Mouse (Mus musculus): Measurements from ENCODE around the gene Lrguk. TPM values are rescaled to one million over a fixed set of nuclear protein-coding genes. Genes with fewer than 3 reads are reported as not detected.

Lrguk gene
- total and polyA plus RNA-seq, 3 experiments: 0.12 to 1.6 TPM; not detected in 1

DNA sequence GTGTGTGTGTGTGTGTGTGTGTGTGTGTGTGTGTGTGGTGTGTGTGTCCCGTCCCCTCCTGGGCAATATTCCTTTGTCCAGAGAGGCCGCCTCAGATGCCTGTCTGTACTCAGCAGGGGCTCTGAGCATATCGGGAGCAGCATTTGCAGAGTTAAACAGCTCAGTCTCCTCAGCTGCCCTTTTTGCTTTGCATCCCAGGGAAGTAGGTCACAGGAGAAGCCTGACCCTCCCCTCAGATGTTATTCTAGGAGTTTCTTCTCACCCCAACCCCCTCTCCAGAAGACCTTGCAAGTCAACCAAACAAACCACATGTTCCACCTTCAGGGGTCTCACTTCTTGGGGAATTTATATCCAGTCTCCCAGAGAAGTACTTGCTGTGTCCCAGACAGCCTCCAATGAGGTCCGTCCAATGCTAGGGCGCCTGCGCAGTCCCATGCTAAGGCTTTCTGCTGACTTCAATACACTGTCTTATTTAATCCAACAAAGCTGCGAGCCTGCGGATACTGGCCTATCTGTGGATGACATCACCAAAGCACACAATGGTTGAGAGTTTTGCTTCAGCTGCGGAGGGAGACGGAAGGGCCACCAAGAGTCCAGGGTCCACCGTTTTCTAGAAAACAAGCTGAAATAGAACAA is 17.4 kb downstream of the Lrguk start:
- no peak for DNase-seq (ENCODE audit: low read depth, low spot score)
- TF ChIP-seq UBTF (IDR thresholded peaks at IDR 0.05; ENCODE audit: borderline replicate concordance, insufficient read depth, low read depth, low read length) (no peak), ZNF384 (IDR thresholded peaks at IDR 0.05; ENCODE audit: low read depth, low read length) (no peak), NRF1 (IDR thresholded peaks at IDR 0.05; ENCODE audit: insufficient read depth, low read depth, low read length, poor library complexity, severe bottlenecking) (no peak), CHD1 (IDR thresholded peaks at IDR 0.05; ENCODE audit: low read depth, low read length) (no peak), POLR2AphosphoS5 (IDR thresholded peaks at IDR 0.05; ENCODE audit: borderline replicate concordance, low read depth, low read length) (no peak), SIN3A (IDR thresholded peaks at IDR 0.05; ENCODE audit: low read length) (no peak), ZC3H11A (IDR thresholded peaks at IDR 0.05; ENCODE audit: low read depth, low read length) (no peak), NELFE (IDR thresholded peaks at IDR 0.05; ENCODE audit: low read depth, low read length) (no peak), RCOR1 (IDR thresholded peaks at IDR 0.05; ENCODE audit: low read depth, low read length) (no peak), TBP (IDR thresholded peaks at IDR 0.05; ENCODE audit: low read depth, low read length) (no peak), CHD2 (IDR thresholded peaks at IDR 0.05; ENCODE audit: low read length) (no peak), E2F4 (IDR thresholded peaks at IDR 0.05; ENCODE audit: borderline replicate concordance, low read depth, low read length) (no peak), MAX (IDR thresholded peaks at IDR 0.05; ENCODE audit: low read length) (no peak), KAT2A (conservative IDR thresholded peaks at IDR 0.05; ENCODE audit: low read depth, low read length) (no peak), BHLHE40 (IDR thresholded peaks at IDR 0.05; ENCODE audit: borderline replicate concordance, low read depth, low read length) (no peak), ZMIZ1 (IDR thresholded peaks at IDR 0.05; ENCODE audit: low read depth, low read length) (no peak), ZKSCAN1 (IDR thresholded peaks at IDR 0.05; ENCODE audit: low read depth, low read length) (no peak), RAD21 (IDR thresholded peaks at IDR 0.05; ENCODE audit: low read depth, low read length) (no peak), ETS1 (IDR thresholded peaks at IDR 0.05; ENCODE audit: low read depth, low read length) (no peak)
- no peaks in the 10 kb centered on the region for H3K4me1 ChIP-seq (ENCODE audit: control insufficient read depth in 1 of 2, insufficient read depth in 2 of 2, low read length in 2 of 2)

DNA sequence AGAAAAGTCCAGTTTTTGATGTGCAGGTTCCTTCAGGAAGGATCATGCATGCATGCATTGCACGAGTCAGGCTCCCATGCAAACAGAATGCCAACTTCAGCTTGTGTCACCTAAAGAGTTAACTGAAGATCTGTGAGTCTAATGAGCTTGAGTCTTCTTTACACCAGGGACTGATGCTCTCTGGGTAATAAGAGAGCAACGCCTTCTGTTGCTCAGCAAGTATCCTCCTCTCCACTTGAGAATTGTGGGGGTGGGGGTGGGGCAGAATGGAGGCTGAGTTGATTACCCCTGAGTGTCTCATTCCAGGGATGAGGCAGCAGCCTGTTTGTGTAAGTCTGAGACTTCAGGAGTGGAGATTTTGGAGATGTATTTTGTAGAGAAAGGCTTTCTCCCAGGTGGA is 20.2 kb downstream of the Lrguk start:
- no peaks in the 10 kb centered on the region for H3K27me3 ChIP-seq (ENCODE audit: control insufficient read depth in 1 of 2, insufficient read depth in 2 of 2, low read length in 2 of 2)

More for the DNA sequence above, 17.4 kb downstream of the Lrguk start:
- no peak overlapping the region for H3K4me3 ChIP-seq (ENCODE audit: control insufficient read depth in 1 of 2, insufficient read depth in 1 of 2, low read depth in 2 of 2, low read length in 2 of 2)
- H3K79me2 ChIP-seq (ENCODE audit: control insufficient read depth, insufficient read depth, low read length, poor library complexity): no peaks in the 10 kb centered on the region
- H3K27me3 ChIP-seq (ENCODE audit: control insufficient read depth in 1 of 2, insufficient read depth in 2 of 2, low read length in 2 of 2): no peaks in the 10 kb centered on the region
- no peak overlapping the region for H3K9ac ChIP-seq (ENCODE audit: control insufficient read depth, low read depth, low read length, poor library complexity, severe bottlenecking)
- no peaks in the 10 kb centered on the region for H3K9me3 ChIP-seq (replicated peaks; ENCODE audit: insufficient read depth, low read length)
- H3K36me3 ChIP-seq (ENCODE audit: control insufficient read depth in 1 of 2, insufficient read depth in 2 of 2, low read length in 2 of 2): no peaks in the 10 kb centered on the region
- H3K27ac ChIP-seq (ENCODE audit: control insufficient read depth, low read depth, low read length): no peak overlapping the region

More for the DNA sequence above, 20.2 kb downstream of the Lrguk start:
- Histone ChIP-seq H3K36me3 (ENCODE audit: control insufficient read depth in 1 of 2, insufficient read depth in 2 of 2, low read length in 2 of 2) (no peaks in the 10 kb centered on the region), H3K4me1 (ENCODE audit: control insufficient read depth in 1 of 2, insufficient read depth in 2 of 2, low read length in 2 of 2) (no peaks in the 10 kb centered on the region), H3K9ac (ENCODE audit: control insufficient read depth, low read depth, low read length, poor library complexity, severe bottlenecking) (no peak overlapping the region), H3K79me2 (ENCODE audit: control insufficient read depth, insufficient read depth, low read length, poor library complexity) (no peaks in the 10 kb centered on the region), H3K4me3 (ENCODE audit: control insufficient read depth in 1 of 2, insufficient read depth in 1 of 2, low read depth in 2 of 2, low read length in 2 of 2) (no peak overlapping the region), H3K27ac (ENCODE audit: control insufficient read depth, low read depth, low read length) (no peak overlapping the region), H3K9me3 (replicated peaks; ENCODE audit: insufficient read depth, low read length) (no peaks in the 10 kb centered on the region)
- no peak for DNase-seq (ENCODE audit: low read depth, low spot score)
- TF ChIP-seq USF1 (IDR thresholded peaks at IDR 0.05; ENCODE audit: low read depth, low read length): no peak
- no peak for TF ChIP-seq KAT2A (conservative IDR thresholded peaks at IDR 0.05; ENCODE audit: low read depth, low read length)
